Mouse (Mus musculus) thymus, postnatal 10 days (tissue): ENCODE data around the gene Sox11.

Source experiments
- DNase-seq, 2 experiments: peaks; one replicate each; pipeline ENCODE4 v3.0.0; 2021; ENCODE audit warnings: low spot score in 2 of 2

Gene Sox11

DNA sequence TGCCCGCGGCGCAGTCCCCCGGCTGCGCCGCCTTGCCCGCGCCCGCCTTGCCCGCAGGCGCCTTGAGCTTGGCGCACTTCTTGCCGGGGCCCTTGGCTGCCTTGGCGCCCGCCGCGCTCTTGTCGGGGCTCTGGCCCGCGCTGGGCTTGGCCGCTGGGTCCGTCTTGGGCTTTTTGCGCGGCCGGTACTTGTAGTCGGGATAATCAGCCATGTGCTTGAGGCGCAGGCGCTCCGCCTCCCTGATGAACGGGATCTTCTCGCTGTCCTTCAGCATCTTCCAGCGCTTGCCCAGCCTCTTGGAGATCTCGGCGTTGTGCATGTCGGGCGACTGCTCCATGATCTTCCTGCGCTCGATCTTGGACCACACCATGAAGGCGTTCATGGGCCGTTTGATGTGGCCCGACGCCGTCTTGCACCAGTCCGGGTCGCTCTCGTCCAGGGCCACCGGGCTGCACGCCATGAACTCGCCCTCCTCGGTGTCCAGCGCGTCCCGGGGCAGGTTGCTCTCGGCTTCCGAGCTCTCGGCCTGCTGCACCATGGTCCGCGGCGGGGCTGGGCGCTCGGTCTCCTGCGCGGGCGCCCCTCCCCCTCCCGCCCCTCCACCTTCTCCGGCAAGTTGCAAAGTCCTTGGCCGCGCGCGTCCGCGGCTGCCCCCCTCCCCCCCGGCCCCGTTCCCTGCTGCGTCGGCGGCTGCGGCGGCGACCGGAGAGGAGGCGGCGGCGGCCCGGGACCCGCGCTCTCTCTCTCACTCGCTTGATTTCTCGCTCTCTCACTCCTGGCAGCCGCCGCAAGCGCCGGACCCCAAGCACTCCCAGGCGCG, at the start of gene Sox11:
TSS of gene Sox11 (minus strand) at position 704 of the 820 bp plus-strand sequence.
- no peak for DNase-seq

DNA sequence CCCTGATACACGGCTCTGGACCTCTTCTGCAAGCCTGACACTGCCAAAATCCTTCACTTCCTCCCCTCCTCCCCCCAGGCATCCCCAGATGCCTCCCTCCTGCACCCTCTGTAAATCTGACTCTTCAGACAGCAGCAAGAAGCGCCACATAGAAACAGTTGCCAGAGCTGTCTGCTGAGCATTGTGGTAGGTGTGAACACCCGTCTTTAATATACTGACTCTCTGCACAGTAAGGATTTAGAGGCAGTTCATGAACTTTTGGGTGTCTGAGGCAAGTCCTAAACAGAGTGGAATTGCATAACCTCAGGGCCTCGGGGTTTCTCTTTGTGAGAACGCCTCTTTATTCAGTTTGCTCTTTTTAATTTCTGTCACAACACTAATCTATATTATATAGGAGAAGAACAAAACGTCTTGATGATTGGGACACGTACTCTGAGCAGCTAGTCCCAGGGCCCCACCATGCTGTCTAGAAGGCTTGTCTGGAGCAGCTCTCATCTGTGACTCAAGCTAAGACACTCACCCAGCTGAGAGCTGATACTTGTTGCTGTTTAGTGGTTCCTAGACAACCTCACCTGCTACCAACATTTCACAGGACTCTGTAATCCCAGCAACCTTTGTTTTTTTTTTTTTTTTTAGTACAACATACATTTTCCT, 49.4 kb upstream of the Sox11 start:
- DNase-seq: no peak

DNA sequence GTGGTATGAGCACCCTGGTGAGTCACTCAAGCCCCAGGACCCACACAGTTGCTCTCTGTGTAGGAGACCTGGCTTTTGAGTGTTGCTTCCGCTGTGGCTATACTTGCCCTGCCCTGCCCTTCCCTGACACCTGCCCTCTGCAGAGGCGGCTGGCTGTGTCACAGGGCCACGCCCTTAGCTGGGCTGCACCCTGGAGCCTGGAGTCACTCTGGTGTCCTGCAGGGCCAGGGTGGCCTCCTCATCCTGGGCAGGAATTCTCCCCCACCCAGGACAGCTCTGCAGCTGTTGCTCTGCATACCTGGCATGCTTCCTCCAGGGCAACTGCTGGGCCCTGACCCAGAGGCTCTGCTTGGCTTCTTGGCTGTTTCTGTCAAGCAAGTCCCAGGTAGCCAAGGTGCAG, 48.1 kb upstream of the Sox11 start:
- no peak for DNase-seq

DNA sequence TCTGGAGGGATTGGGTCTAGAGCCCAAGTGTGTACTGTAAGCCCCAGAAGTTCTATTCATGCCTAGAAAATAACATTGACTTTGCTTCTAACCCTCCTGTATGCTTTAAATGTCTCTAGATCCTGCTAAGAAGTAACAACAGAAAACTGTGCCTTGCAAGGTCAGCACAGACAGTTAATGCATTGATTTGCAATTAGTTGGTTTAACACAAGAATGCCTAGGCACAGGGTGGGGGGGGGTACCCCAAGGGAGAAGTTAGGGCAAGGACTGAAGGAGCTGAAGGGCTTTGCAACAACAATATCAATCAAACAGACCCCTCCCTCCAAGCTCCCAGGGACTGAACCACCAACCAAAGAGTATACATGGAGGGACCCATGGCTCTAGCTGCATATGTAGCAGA, 47.1 kb upstream of the Sox11 start:
- DNase-seq: no peak

DNA sequence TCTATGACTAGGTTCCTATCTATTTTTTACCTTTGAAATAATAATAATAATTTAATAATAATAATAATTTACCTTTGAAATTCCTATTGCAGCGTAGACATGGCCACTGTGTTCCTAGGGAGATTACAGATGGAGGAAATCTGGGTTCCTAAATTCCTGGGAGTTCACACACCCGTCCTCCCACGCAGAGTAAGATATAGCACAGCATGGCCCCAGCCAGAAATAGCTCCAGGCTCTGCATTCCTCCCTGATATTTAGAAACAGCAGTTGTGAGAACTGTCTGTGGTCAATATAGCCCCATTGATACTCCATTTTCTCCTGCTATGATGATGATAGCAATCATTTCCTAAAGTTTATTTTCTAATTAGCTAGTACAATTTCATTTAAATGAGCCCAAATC, 30.1 kb upstream of the Sox11 start:
- DNase-seq: no peak

DNA sequence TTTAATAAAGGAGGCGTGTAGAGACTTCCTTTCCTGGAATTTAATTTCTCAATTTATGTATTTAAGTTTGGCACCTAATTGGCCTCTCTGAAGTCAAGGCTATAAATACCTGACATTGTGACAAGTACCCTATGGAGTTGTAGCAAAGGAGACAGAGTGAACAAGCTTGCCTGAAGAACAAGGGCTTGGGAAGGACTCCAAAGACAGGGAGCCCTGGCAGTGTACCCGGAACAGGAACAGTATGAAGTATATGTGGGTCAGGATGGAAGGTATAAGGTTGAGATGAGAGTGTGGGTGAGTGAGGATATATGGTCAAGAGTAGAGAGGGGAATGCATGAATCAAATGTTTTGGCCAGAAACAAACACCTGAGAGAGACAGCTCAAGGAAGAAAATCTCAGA, 28.4 kb upstream of the Sox11 start:
- DNase-seq: no peak

DNA sequence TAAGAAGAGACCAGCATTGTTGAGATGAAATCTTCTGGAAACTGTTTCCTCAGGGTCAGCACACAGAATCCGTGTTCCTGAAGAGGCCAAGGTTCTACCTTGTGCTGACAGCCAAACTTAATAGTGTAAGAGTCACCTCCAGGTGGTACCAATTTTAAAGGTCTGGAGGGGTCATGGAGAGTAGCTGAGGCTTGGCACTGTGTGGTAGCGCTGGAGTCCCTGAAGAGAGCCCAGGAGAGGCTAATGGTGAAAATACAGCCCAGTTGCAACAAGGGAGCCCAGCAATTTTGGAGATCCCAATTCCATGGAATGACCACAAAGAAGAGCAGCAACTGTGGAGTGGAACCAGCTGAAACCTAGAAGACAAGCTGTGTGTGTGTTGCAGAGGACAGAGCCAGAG, 25.1 kb upstream of the Sox11 start:
- DNase-seq: no peak

DNA sequence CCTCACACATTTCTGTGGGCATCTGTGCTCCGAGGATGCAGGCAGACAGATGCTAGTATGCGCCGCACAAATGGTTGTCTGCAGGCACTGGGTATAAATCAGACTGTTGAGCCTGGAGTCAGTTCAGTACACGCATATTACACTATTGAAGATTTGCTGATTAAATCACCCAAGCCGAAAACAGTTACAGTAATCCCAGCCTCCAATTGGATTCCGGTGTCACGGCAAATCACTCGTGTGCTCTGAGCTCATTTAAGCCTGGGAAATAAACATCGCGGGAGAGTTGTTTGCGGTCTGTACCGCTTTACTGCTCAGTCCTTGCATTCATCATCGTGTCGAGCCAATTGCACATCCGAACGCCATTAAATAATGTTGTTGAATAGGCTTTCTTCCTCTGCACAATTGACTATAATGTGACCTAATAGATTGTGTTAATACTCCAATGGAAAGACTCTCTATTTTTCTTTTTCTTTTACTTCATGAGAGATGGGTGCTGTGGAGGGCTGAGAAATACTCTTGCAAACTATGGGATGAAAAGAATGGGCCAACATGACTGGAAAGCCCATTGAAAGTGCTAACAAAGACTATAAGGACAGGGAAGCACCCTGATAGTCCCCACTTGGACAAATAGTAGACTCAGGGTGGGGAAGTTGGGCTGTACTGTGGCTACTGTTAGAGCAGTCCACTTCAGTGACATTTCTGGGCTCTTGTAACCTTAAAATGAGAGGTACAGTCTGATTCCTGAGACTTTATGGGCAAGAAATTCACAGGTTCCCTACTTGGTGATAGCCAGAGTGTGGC, 21.7 kb upstream of the Sox11 start:
- DNase-seq: no peak

DNA sequence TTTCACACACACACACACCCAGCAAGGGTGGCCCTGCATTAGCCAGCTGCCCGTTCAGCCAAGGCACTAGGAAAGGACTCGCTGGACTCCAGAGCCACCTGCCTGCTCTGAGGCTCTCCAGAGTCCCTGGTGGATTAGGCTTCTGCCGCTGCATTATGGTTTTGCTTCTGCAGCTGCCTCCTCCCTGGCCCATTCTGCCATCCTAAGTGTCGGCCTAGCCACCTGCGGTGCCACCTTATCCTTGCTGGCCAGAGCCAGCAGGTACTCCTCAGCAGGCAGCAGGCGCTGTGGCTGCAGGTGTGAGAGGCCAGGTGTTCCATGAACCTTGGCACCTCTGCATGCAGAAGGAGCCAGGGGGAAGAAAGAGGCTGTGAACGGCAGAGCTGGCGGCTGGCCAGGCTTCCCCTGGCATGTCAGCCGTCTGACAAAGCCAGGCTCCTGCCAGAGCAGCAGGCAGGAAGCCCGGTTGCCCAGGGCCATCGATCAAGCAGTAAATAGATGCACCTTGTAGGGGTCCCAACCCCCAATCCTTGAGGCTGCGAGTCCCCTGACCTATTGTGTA, 14.8 kb upstream of the Sox11 start:
- DNase-seq: no peak

DNA sequence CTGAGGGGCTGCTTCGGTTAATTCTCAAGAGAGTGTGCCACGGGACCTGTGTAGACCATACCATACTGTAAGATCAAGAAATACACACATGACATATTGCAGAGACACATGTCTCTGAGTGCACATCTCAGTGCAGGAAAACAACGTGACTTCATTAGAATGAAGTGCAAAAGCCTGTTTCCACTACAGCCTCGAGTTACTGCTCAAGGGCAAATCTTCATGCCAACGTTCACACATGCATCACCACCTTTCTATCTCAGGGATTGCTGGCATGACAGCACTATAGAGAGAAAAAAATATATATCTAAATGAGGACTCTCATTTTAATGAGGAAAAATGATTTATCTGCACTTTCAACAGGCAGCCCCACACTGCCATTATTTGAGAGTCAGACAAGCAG, 14.2 kb upstream of the Sox11 start:
- no peak for DNase-seq

DNA sequence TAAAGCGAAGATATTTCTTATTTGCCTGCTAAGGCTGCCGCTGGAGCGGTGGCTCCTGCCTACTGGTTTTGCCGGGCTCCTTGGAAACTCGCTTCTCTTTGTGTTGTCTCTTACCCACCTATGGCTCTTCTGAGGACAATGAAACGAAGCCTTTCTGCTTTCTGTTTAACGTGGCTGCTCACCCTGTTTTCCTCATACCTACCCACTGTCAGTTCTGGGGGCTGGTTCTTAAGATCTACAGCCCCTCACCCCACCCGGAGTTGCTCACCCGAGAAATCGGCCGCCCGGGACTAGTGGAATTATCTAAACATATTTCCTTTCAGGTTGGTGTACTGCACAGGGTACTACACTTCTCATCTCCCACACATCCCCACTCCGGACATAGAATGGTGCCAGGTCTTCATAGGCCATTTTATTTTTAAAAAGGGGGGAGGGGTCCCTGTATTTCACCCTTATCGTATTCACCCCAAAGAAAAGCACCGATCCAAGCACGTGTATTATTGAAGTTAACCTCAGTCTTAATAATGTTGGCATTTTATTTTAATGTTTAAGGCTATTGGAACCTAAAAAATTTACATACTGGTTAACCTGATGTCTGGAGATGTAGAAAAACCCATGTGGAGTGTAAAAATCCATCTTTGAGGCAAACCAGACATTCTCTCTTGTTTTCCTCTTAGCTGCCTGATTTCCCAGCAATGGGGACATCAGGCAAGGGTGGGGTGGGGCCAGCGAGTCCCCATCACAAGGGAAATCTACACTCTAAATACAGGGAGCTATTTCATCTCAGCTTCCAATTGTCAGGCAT, 1.4 kb upstream of the Sox11 start:
- no peak for DNase-seq

DNA sequence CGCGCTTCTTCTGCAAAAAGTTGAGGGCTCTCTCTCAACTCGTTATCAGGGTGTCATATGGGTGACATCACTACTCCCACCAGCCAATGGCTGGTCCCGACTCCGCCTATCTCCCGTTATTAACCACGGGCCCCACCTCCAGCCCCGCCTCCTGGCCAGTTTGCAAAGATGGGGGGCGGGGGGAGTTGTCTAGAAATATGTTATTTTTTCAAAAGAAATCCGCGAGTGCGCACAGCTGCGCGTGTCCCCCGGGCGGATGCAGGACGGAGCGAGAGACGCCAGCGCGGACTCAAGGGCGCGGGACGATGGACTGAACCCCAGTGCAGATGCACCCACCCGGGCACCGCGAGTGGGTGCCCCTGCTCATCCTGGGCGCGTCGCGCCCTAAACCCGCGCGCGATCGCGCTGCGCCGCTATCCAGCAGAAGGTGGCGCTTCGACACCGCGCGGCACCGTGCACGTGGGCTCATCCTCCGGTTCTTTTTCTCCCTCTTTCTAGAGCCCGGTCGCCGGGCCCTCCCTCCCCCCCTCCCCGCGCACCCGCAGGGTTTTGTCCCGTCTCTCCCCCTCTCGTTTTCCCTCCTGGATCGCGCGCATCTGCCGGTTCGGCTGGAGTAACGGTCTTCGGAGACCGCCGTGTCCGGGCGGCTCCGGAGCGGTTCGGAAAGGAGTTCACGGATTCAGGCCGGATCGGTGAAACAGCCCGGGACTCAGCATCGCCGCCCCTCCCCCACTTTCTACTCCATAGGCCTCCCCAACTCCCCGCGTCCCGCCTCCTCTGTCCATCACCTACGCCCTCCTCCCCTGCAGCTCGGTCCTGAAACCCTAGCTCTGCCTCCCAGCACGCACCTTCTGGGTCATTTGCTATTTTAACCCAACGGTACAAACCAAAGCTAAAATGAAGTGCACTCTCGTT, 574 bp upstream of the Sox11 start:
- no peak for DNase-seq

DNA sequence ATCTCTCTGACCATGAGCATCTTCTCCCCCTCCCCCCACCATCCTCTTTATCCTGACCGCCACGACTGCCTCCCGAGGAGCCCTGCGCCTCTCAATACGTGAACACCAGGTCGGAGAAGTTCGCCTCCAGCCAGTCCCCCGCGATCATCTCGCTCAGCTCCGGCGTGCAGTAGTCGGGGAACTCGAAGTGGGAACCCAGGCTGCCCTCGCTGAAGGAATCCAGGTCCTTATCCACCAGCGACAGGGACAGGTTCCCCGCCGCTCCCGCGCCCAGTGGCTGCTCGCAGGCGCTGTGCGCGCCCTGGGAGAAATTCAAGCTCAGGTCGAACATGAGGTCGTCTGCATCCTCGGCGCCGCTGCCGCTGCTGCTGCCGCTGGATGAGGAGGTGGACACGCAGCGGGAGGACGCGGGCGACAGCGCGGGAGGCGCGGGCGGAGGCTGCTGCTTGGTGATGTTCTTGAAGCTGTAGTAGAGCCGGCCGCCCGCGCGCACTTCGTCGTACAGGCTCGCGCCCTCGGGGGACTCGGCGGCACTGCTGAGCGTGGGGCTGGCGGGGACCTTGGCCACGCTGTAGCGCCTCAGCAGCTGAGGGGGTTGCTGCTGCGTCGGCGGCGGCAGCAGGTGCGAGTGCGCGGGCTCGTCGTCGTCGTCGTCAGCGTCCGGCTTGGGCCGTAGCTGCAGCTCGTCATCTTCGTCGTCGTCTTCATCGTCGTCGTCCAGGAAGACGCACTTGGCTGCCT, 1.1 kb downstream of the Sox11 start:
- DNase-seq: no peak

DNA sequence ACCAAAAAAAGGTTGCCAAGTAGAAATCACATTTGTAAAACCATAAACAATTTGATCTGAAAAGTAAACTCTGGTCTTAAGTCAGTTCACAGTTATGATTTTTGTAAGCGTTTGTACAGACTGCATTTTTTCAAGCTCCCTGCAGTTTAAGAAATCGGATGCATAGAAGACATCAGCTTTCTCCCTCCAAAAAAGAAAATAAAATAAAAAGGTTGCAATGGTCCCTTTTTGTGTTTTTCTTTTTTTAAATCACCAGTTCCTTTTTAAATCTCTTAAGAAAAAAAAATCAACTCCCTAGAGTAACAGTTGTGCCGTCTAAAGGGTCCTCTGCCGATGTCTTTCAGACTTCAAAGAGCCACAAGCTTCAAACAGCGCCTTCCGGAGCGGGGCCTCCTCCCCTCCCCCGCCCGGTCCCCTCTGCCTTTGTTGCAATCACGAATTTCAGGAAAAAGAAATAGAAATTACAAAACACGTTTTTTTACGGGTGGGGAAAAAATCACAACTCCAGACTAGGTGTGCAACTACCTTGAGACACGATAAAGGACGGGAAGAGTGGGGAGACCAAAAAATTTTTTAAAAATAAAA, 1.8 kb downstream of the Sox11 start:
- DNase-seq: no peak

DNA sequence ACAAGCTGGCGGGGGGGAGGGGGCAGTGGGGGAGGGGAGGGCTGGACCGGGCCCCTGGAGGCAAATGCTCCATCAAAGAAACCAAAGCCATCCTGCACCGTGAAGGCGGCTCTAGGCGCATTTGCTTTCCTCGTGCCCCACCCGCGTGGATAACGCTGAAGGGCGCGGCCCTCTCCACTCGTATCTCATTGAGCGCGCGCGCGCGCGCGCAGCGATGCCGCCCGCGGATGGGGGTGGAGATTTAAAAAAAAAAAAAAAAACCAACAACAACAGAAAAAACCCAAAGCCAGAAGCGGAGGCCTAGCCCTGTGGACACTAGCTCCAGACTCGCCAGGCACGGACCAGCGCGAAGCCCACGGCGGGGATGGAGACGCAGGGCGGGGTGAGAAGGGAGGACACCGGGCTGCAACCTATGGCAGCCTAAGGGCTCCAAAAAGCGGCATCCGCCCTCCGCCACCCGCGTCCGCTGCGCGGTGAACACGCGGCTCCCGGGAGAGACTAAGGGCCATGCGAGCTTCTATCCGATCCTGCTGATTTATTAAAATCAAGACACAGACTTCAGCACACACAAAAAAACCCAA, 3.1 kb downstream of the Sox11 start:
- DNase-seq: no peak

DNA sequence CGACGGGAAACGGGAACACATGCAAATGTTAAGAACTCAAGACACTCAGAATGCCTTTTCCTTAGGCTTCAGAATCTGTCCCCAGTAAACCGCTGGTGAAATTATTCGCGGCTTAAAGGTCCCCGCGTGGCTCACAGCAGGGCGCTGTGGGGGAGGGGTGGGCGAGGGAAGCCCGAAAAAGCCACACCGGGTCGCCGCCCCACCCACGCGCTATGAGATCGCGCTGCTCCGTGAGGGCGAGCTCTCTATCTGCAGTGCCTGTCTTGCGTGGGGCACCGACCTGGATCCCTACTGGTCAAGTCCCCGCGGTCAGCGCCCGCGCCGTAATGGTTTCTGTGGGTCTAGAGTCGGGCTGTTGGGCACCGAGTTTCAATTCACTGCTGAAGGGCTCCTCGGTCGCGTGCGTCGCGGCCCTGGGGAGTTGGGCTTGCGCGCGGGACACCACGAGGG, 3.6 kb downstream of the Sox11 start:
- DNase-seq: no peak

DNA sequence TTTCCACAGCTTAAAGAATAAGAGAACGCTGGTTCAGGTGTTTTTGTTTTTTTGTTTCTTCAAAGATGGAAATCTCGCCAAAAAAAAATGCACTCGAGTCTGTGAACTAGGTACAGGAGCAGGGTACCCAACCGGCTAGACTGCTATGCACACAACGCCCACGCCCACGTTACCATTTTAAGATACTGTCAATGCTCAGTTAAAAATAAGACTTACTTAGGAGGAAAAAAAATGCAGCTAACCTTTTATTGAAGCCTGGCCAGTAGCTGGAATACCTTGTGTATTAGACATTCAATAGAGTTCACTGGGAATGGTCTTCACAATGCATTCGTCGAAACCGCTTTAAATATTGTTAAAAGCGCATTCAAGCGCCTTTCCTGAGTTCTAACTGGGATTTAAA, 4.3 kb downstream of the Sox11 start:
- no peak for DNase-seq

DNA sequence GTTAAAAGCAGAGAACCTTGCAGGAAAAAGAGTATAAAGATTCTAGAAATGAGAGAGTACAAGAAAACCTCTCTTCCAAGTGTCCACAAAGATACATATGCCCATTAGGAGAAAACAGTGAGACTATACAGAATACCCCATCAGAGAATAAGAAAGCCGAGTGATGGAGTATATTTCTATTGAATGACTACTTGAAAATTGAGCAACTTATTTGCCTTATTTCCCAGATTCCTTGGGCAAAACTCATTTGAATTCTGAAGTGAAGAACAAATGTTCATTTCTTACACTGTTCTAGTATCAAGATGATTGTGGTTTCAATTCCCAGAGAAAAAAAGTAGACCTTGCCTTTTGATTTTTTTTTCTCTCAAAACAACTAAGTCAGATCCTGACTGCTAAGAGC, 4.9 kb downstream of the Sox11 start:
- no peak for DNase-seq

DNA sequence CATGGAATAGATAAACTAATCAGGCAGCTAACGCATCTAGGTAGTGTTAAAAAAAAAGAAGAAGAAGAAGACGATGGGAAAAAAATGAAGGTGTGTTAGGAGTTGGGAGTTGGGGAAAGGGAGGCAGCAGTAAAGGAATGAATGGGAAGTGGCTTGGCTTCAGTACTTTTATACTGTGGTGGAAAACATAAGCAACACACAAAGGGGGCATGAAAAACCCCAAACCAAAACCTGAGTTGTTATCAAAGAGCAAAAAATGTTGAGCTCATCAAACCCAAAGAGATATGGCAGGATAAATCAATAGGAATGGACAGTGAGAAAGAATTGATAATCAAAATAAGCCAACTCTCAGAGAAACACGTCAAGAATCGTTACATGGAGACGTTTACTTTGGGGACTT, 5.6 kb downstream of the Sox11 start:
- DNase-seq: no peak
